Mouse (Mus musculus): ENCODE data around the gene Terb2.

Terb2 gene

DNA sequence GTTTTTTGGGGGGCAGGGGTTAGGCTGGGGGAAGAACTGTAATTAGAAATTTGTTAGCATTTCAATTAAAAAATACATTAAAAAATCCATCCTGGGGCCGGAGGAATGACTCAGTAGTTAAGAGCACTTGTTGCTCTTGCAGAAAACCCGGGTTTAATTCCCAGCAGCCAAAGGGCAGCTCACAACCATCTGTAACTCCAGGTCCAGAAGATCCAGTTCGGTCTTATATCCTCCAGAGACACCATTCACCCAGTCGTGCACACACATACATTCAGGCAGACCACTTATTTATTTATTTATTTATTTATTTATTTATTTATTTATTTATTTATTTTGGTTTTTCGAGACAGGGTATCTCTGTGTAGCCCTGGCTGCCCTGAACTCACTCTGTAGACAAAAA is 47.3 kb downstream of the Terb2 start:
- no peak for DNase-seq (ENCODE audit: low read depth, low spot score)

DNA sequence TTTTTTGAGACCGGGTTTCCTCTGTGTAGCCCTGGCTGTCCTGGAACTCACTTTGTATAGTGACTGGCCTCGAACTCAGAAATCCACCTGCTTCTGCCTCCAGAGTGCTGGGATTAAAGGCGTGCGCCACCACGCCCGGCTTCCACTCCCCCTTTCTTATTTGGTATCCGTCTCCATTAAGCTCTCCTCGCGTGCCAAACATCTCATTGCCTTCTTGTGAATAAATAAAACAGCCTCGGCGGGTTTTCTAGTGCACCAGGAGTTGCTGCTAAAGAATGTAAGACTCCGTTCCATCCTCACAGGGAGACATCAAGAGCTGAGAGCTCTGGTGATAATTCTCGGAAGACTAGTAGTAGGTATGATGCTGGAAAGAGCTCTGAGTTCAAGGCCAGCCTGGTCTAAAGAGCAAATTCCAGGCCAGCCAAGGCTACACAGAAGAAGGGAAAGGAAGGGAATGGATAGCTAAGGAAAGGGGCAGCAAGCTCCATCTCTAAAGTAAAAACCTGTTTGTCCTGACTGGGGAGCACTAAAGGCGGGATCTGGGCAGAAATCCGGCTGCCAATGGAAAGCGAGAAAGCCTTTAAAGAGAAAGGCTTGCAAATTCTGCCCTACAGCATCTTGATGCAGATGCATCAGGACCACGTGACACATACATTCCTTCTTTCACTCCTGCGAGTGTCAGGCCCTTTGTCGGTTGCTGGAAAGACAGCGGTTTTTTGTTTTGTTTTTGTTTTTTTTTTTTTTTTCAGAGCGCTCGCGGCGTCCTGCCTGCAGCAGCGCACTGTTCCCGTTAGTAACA is 47.9 kb downstream of the Terb2 start:
- peak; percentile 78 for DNase-seq (ENCODE audit: low read depth, low spot score)

DNA sequence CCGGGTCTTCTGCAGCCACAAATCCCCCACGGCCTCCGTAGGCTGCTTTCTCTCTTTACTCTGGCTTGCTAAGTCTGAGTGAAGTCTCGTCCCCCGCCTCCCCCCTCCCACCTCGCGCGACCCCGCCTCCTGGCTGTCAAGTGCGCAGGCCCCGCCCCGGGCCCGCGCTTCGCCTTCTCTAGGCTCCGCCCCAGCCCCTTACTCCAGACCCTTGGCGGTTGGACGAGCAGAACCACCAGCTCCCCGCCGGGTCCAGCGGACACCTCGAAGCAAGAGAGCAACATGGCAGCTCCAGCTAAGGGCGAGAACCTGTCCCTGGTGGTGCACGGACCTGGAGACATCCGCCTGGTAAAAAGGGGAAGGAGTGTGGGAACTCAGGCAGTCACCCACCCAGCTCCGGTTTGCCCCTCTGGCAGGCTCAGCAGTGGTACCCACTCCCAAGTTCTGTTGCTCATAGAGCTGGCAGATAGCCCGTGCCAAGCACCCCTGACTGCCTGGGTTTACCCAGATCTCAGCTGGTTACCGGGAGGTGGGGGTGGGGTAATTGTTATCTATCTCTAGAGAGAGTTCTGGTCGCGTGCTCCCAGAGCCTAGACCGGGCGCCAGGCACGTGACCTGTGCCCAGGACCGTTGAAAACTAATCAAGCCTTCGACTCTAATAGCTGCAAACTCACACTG is 48.7 kb downstream of the Terb2 start, which contains the start of gene Sord:
Sord (plus strand) TSS at position 139 of the 678 bp plus-strand sequence.
- DNase-seq (ENCODE audit: low read depth, low spot score), result peak; percentile 85

GRCm38 (mm10) chr2:122235425-122235824 is 49.4 kb downstream of the Terb2 start:
- no peak for DNase-seq (ENCODE audit: low read depth, low spot score)

GRCm38 (mm10) chr2:122236321-122236720 is 50.2 kb downstream of the Terb2 start:
- DNase-seq (ENCODE audit: low read depth, low spot score), result no peak

- peak; percentile 20 for DNase-seq (ENCODE audit: low read depth, low spot score)
Observed at GRCm38 (mm10) chr2:122237891-122238470, 51.9 kb downstream of the Terb2 start.

DNA sequence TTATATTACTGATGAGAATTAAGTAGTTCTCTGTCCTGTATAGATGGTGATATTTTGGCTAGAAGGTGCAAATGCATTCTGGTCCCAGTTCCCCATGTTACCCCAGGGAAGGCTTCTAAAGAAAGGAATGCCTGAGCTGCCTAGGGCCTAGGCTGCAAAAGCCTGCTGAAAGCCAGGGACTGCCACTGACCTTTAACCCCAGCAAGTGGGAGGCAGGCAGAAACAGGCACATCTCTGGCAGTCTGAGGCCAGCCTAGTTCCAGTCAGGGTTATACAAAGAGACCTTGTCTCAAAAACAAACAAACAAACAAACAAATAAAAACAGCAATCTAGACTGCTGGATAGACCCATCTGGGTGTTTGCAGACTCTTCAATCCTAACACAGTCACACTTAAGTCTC is 54.7 kb downstream of the Terb2 start:
- DNase-seq (ENCODE audit: low read depth, low spot score), result no peak

- no peak for DNase-seq (ENCODE audit: low read depth, low spot score)
Observed at GRCm38 (mm10) chr2:122241226-122241625, 55.2 kb downstream of the Terb2 start.

GRCm38 (mm10) chr2:122241935-122242334 is 55.9 kb downstream of the Terb2 start:
- peak; percentile 32 for DNase-seq (ENCODE audit: low read depth, low spot score)

DNA sequence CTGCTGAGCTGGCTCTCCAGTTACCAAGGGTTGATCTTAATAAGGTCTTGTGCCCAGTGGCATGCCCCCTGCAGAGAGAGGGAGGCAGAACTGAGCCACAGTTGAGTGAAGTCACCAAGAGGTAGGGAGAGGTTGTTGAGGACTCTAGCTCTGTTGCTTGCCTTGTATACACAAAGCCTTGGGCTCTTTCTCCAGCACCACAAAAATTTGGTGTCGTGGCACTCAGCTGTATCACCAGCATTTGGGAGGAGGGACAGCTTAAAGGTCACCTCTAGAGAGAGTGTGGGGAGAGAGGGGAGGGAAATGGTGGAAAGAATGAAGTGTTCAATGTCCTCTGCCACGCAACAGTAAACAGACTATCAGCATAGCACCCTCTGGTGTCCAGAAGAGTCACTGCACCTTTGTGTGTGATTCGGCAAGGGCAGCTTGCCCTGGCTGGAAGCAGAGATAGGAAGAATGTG is 57.6 kb downstream of the Terb2 start:
- peak; percentile 87 for DNase-seq (ENCODE audit: low read depth, low spot score)

DNA sequence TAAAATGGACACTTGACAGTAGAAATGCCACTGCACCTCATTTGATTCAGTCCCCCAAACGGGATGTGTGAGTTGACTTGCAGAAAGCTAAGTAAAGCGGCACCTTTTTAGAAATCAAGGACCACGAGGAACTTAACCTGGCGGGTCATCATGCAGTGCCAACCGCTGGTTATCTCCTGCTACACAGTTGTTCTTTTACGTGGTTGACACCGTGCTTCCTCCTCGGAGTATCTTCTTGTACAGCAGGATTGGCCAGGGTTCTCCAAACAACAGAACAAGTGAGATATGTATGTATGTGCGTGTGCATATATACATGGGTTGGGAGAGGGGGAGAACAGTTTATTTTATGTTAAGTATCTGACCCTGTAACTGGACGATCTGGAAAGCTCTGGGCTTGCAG is 61.7 kb downstream of the Terb2 start:
- DNase-seq (ENCODE audit: low read depth, low spot score), result no peak

DNA sequence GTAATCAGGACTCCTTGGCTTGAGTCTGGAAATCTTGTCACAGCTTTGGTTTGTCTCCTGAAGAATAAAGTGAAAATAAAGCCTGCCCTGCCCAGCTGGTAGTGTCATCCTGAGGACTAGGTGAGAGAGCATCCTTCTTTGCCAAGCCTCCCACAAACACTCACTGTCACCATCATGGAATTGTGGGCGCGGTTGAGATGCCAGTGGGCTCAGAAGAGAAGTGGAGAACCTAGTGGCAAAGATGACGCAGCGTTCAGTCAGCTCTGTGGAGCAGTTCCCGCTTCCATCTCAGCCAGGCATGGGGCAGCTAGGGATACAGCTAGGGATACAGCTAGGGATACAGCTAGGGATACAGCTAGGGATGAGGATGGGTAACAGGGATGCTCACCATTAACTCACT is 69.9 kb downstream of the Terb2 start:
- DNase-seq (ENCODE audit: low read depth, low spot score), result peak; percentile 32
